Mouse (Mus musculus): ENCODE results near the gene Neil3. TPM values are rescaled to one million over a fixed set of nuclear protein-coding genes. Genes with fewer than 3 reads are reported as not detected.
A peak's percentile ranks its signal among the peaks of the same experiment; 100 is the strongest.

Gene Neil3
- polyA plus RNA-seq (2016; fragmentation: Nextera tagmentation; extraction: Ambion mirVana), result 24.4 and 28.8 TPM in 2 replicates

- Histone ChIP-seq H3K36me3 (no peaks in the 10 kb centered on the region), H3K4me2 (replicated peaks) (peak within 1 kb of the TSS; percentile 85), H3K9ac (peak within 1 kb of the TSS; percentile 66), H3K9me3 (no peaks in the 10 kb centered on the region), H3K4me3 (peak within 1 kb of the TSS; percentile 64), H3K4me1 (peaks cover 3% of the 10 kb centered on the region; the same call in 1 of the 2 replicates), H3K27ac (no peak within 1 kb of the TSS), H3K27me3 (no peaks in the 10 kb centered on the region)
- peak; percentile 99 for ATAC-seq (ENCODE audit: insufficient number of reproducible peaks, insufficient read depth, low FRiP score, low TSS enrichment)
- 1% methylated on average over 26 of the region's 26 CpGs for WGBS
These were observed at the start of gene Neil3 for GRCm38 (mm10) chr8:53638495-53639171. Gene Neil3 (minus strand): TSS chr8:53639065.

GRCm38 (mm10) chr8:53680846-53681245 lies 42.0 kb upstream of the Neil3 start:
- 18% methylated on average over 12 of the region's 12 CpGs for WGBS
- ATAC-seq (ENCODE audit: insufficient number of reproducible peaks, insufficient read depth, low FRiP score, low TSS enrichment), result no peak
- H3K4me3 ChIP-seq, result no peak overlapping the region
- H3K27ac ChIP-seq, result no peak overlapping the region
- H3K27me3 ChIP-seq, result no peaks in the 10 kb centered on the region
- no peak overlapping the region for H3K9ac ChIP-seq
- no peaks in the 10 kb centered on the region for H3K36me3 ChIP-seq
- no peaks in the 10 kb centered on the region for H3K4me1 ChIP-seq
- H3K9me3 ChIP-seq, result no peaks in the 10 kb centered on the region
- H3K4me2 ChIP-seq (replicated peaks), result no peak overlapping the region

GRCm38 (mm10) chr8:53663946-53664345 lies 25.1 kb upstream of the Neil3 start:
- Histone ChIP-seq H3K4me2 (replicated peaks) (no peak overlapping the region), H3K9me3 (no peaks in the 10 kb centered on the region), H3K4me1 (no peaks in the 10 kb centered on the region), H3K36me3 (no peaks in the 10 kb centered on the region), H3K4me3 (no peak overlapping the region), H3K9ac (no peak overlapping the region), H3K27ac (no peak overlapping the region), H3K27me3 (no peaks in the 10 kb centered on the region)
- 34% methylated on average over 4 of the region's 4 CpGs for WGBS
- ATAC-seq (ENCODE audit: insufficient number of reproducible peaks, insufficient read depth, low FRiP score, low TSS enrichment), result no peak

- Histone ChIP-seq H3K4me2 (replicated peaks) (no peak overlapping the region), H3K27me3 (no peaks in the 10 kb centered on the region), H3K4me1 (no peaks in the 10 kb centered on the region), H3K27ac (no peak overlapping the region), H3K4me3 (no peak overlapping the region), H3K9ac (no peak overlapping the region), H3K9me3 (no peaks in the 10 kb centered on the region), H3K36me3 (no peaks in the 10 kb centered on the region)
- 55% methylated on average over 3 of the region's 3 CpGs for WGBS
- 0 out of 2 replicates have a peak, but pooled peaks have one; percentile 41 for ATAC-seq (ENCODE audit: insufficient number of reproducible peaks, insufficient read depth, low FRiP score, low TSS enrichment)
These were observed 22.6 kb upstream of the Neil3 start for GRCm38 (mm10) chr8:53661436-53661835.

- Histone ChIP-seq H3K36me3 (no peaks in the 10 kb centered on the region), H3K9ac (no peak overlapping the region), H3K9me3 (no peaks in the 10 kb centered on the region), H3K27me3 (no peaks in the 10 kb centered on the region), H3K4me2 (replicated peaks) (no peak overlapping the region), H3K4me1 (no peaks in the 10 kb centered on the region), H3K27ac (no peak overlapping the region), H3K4me3 (no peak overlapping the region)
- no peak for ATAC-seq (ENCODE audit: insufficient number of reproducible peaks, insufficient read depth, low FRiP score, low TSS enrichment)
- WGBS, result 86% methylated on average over 4 of the region's 4 CpGs
These were observed 8.2 kb downstream of the Neil3 start for GRCm38 (mm10) chr8:53630618-53631017.

- H3K36me3 ChIP-seq, result no peaks in the 10 kb centered on the region
- ATAC-seq (ENCODE audit: insufficient number of reproducible peaks, insufficient read depth, low FRiP score, low TSS enrichment), result no peak
- WGBS, result 91% methylated on average over 4 of the region's 4 CpGs
These were observed 9.9 kb downstream of the Neil3 start for GRCm38 (mm10) chr8:53628864-53629415.

GRCm38 (mm10) chr8:53623425-53623824 lies 15.4 kb downstream of the Neil3 start:
- Histone ChIP-seq H3K4me1 (no peaks in the 10 kb centered on the region), H3K27ac (no peak overlapping the region), H3K27me3 (no peaks in the 10 kb centered on the region), H3K4me2 (replicated peaks) (no peak overlapping the region), H3K36me3 (no peaks in the 10 kb centered on the region), H3K9me3 (no peaks in the 10 kb centered on the region), H3K9ac (no peak overlapping the region), H3K4me3 (no peak overlapping the region)
- no peak for ATAC-seq (ENCODE audit: insufficient number of reproducible peaks, insufficient read depth, low FRiP score, low TSS enrichment)
- 82% methylated on average over 3 of the region's 3 CpGs for WGBS

More at GRCm38 (mm10) chr8:53628864-53629415, 9.9 kb downstream of the Neil3 start:
- H3K27ac ChIP-seq, result no peak overlapping the region
- H3K4me2 ChIP-seq (replicated peaks), result no peak overlapping the region
- no peaks in the 10 kb centered on the region for H3K9me3 ChIP-seq
- H3K4me3 ChIP-seq, result no peak overlapping the region
- H3K9ac ChIP-seq, result no peak overlapping the region
- no peaks in the 10 kb centered on the region for H3K4me1 ChIP-seq
- no peaks in the 10 kb centered on the region for H3K27me3 ChIP-seq

- Histone ChIP-seq H3K27ac (no peak overlapping the region), H3K4me1 (no peaks in the 10 kb centered on the region), H3K9ac (no peak overlapping the region), H3K4me3 (no peak overlapping the region), H3K36me3 (no peaks in the 10 kb centered on the region), H3K27me3 (no peaks in the 10 kb centered on the region), H3K9me3 (no peaks in the 10 kb centered on the region), H3K4me2 (replicated peaks) (no peak overlapping the region)
- no peak for ATAC-seq (ENCODE audit: insufficient number of reproducible peaks, insufficient read depth, low FRiP score, low TSS enrichment)
- 94% methylated on average over 3 of the region's 3 CpGs for WGBS
These were observed 19.7 kb downstream of the Neil3 start for GRCm38 (mm10) chr8:53619196-53619595.

- Histone ChIP-seq H3K9ac (no peak overlapping the region), H3K36me3 (no peaks in the 10 kb centered on the region), H3K9me3 (no peaks in the 10 kb centered on the region), H3K4me1 (no peaks in the 10 kb centered on the region), H3K27ac (no peak overlapping the region), H3K4me2 (replicated peaks) (no peak overlapping the region), H3K27me3 (no peaks in the 10 kb centered on the region), H3K4me3 (no peak overlapping the region)
- no peak for ATAC-seq (ENCODE audit: insufficient number of reproducible peaks, insufficient read depth, low FRiP score, low TSS enrichment)
- WGBS, result 84% methylated on average over 8 of the region's 8 CpGs
These were observed 24.6 kb downstream of the Neil3 start for GRCm38 (mm10) chr8:53614288-53614646.

GRCm38 (mm10) chr8:53613577-53614287 lies 25.1 kb downstream of the Neil3 start:
- 94% methylated on average over 7 of the region's 7 CpGs for whole genome bisulfite sequencing
- Histone ChIP-seq H3K27me3 (no peaks in the 10 kb centered on the region), H3K27ac (no peak overlapping the region), H3K4me3 (no peak overlapping the region), H3K4me1 (no peaks in the 10 kb centered on the region), H3K9me3 (no peaks in the 10 kb centered on the region), H3K4me2 (replicated peaks) (no peak overlapping the region), H3K36me3 (no peaks in the 10 kb centered on the region), H3K9ac (no peak overlapping the region)
- ATAC-seq (ENCODE audit: insufficient number of reproducible peaks, insufficient read depth, low FRiP score, low TSS enrichment), result no peak

GRCm38 (mm10) chr8:53612297-53612696 lies 26.6 kb downstream of the Neil3 start:
- no peak overlapping the region for H3K27ac ChIP-seq
- no peak overlapping the region for H3K9ac ChIP-seq
- WGBS, result 69% methylated on average over 7 of the region's 7 CpGs
- no peak for ATAC-seq (ENCODE audit: insufficient number of reproducible peaks, insufficient read depth, low FRiP score, low TSS enrichment)
- H3K27me3 ChIP-seq, result no peaks in the 10 kb centered on the region
- no peaks in the 10 kb centered on the region for H3K36me3 ChIP-seq
- no peaks in the 10 kb centered on the region for H3K9me3 ChIP-seq
- no peak overlapping the region for H3K4me2 ChIP-seq (replicated peaks)
- H3K4me3 ChIP-seq, result no peak overlapping the region
- H3K4me1 ChIP-seq, result no peaks in the 10 kb centered on the region

- Histone ChIP-seq H3K27me3 (no peaks in the 10 kb centered on the region), H3K4me3 (no peak overlapping the region), H3K9ac (no peak overlapping the region), H3K27ac (no peak overlapping the region), H3K4me1 (no peaks in the 10 kb centered on the region), H3K9me3 (no peaks in the 10 kb centered on the region), H3K4me2 (replicated peaks) (no peak overlapping the region), H3K36me3 (no peaks in the 10 kb centered on the region)
- no peak for ATAC-seq (ENCODE audit: insufficient number of reproducible peaks, insufficient read depth, low FRiP score, low TSS enrichment)
- WGBS, result 45% methylated on average over 3 of the region's 3 CpGs
These were observed 31.8 kb downstream of the Neil3 start for GRCm38 (mm10) chr8:53607040-53607439.
